Comparison of ENCODE assay signal across 7 mouse cellular contexts in the genomic region with DNA sequence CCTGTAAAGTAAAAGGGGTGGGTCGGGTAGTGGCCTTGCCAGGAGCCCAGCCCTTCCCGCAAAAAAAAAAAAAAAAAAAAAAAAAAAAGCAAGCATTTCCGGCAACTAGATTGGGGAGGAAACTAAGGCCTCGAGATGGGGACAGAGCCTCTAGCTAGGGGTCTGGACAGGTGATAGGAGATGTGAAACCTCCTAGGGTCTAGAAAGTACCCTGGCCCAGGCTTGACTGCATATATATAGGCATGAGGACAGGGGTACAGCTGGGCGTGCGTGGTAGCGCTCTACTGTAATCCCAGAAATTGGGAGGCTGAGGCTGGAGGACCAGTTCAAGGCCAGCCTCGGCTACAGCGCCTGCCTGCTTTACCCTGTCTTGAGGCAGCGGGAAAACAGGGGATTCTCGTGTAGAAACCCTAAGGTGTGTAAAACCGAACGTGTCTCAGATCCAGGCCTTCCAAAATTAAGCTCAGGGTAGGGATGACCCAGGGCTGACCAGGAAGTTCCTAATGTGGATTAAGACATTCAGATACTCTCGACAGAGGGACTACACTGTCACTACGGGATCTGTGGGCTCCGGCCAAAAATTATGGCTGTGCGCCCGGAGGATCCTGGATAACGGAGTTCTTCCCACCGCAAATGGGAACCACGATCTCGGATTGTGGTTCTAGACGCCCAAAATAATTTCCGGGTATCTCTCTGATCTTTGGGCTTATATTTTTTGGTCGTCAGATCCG. TPM values are rescaled to one million over a fixed set of nuclear protein-coding genes. Genes with fewer than 3 reads are reported as not detected.
A peak's percentile ranks its signal among the peaks of the same experiment; 100 is the strongest.
DNase-seq lines count a peak whose midpoint lies in the region; ATAC-seq and TF ChIP-seq lines count a peak whose summit lies in the region.

No protein-coding gene starts in this region.

- H3K4me2 ChIP-seq in kidney, embryonic 14.5 days (replicated peaks; ENCODE audit: low read depth, low read length) = peak overlapping the region; percentile 77
- H3K4me2 ChIP-seq in lung, postnatal 0 days (replicated peaks; ENCODE audit: low read depth, low read length) = peak overlapping the region; percentile 89

- peak; percentile 23 for ATAC-seq in common myeloid progenitor, adult 5-6 weeks (replicated peaks; ENCODE audit: low read depth, poor library complexity, severe bottlenecking)
- ATAC-seq in kidney, embryonic 14.5 days (ENCODE audit: low FRiP score, low TSS enrichment) = peak; percentile 7; the same call in 1 of the 2 replicates
- ATAC-seq in lung, postnatal 0 days = peak; percentile 19

- H3K27me3 ChIP-seq in E14TG2a.4 (ENCODE audit: insufficient read depth, low read length) = no peaks in the 10 kb centered on the region
- no peaks in the 10 kb centered on the region for H3K27me3 ChIP-seq in heart, embryonic 10.5 days (ENCODE audit: insufficient read depth, poor library complexity, severe bottlenecking)
- H3K27me3 ChIP-seq in kidney, embryonic 14.5 days (ENCODE audit: control insufficient read depth, insufficient read depth, low read length) = no peaks in the 10 kb centered on the region
- H3K27me3 ChIP-seq in lung, postnatal 0 days (replicated peaks; ENCODE audit: insufficient read depth, low read length) = no peaks in the 10 kb centered on the region

- under 1% methylated on average over 26 of the region's 26 CpGs for WGBS in heart, embryonic 10.5 days
- under 1% methylated on average over 26 of the region's 26 CpGs for WGBS in kidney, embryonic 14.5 days
- 1% methylated on average over 26 of the region's 26 CpGs for WGBS in lung, postnatal 0 days

- H3K4me3 ChIP-seq in E14TG2a.4 (replicated peaks; ENCODE audit: low read length) = peak overlapping the region; percentile 95
- H3K4me3 ChIP-seq in heart, embryonic 10.5 days = peak overlapping the region; percentile 85
- H3K4me3 ChIP-seq in kidney, embryonic 14.5 days (ENCODE audit: low read length) = peak overlapping the region; percentile 87
- H3K4me3 ChIP-seq in lung, postnatal 0 days (ENCODE audit: low read depth, low read length) = peak overlapping the region; percentile 73

- peaks cover 78% of the 10 kb centered on the region for H3K4me1 ChIP-seq in E14TG2a.4 (replicated peaks; ENCODE audit: low read depth, low read length)
- peaks cover 40% of the 10 kb centered on the region for H3K4me1 ChIP-seq in heart, embryonic 10.5 days
- H3K4me1 ChIP-seq in kidney, embryonic 14.5 days (ENCODE audit: control insufficient read depth, insufficient read depth, low read length) = peaks cover 15% of the 10 kb centered on the region
- peaks cover 12% of the 10 kb centered on the region for H3K4me1 ChIP-seq in lung, postnatal 0 days (ENCODE audit: insufficient read depth, low read depth, low read length)

- DNase-seq in A20 (ENCODE audit: low read depth, low spot score) = peak; percentile 70
- no peak for DNase-seq in heart, embryonic 10.5 days (ENCODE audit: low spot score)
- peak; percentile 78 for DNase-seq in lung, postnatal 0 days (ENCODE audit: low spot score)
- DNase-seq in right cerebral cortex, postnatal 4 days = peak; percentile 67

- H3K9ac ChIP-seq in kidney, embryonic 14.5 days (ENCODE audit: low read depth, low read length) = peak overlapping the region; percentile 87
- peak overlapping the region; percentile 68 for H3K9ac ChIP-seq in lung, postnatal 0 days (replicated peaks; ENCODE audit: low read depth)

- no peaks in the 10 kb centered on the region for H3K9me3 ChIP-seq in E14TG2a.4 (ENCODE audit: low read length)
- H3K9me3 ChIP-seq in heart, embryonic 10.5 days = no peaks in the 10 kb centered on the region
- no peaks in the 10 kb centered on the region for H3K9me3 ChIP-seq in kidney, embryonic 14.5 days (ENCODE audit: control insufficient read depth, low read length)
- no peaks in the 10 kb centered on the region for H3K9me3 ChIP-seq in lung, postnatal 0 days (ENCODE audit: low read length)

- TF ChIP-seq EP300 in lung, postnatal 0 days (IDR thresholded peaks at IDR 0.05) = no peak

- peak overlapping the region; percentile 90 for H3K27ac ChIP-seq in heart, embryonic 10.5 days
- peak overlapping the region; percentile 78 for H3K27ac ChIP-seq in kidney, embryonic 14.5 days (ENCODE audit: low read depth, low read length)
- H3K27ac ChIP-seq in lung, postnatal 0 days (ENCODE audit: low read length) = peak overlapping the region; percentile 91

- no peak for TF ChIP-seq CTCF in E14TG2a.4 (conservative IDR thresholded peaks at IDR 0.05; ENCODE audit: low read length)
- no peak for TF ChIP-seq CTCF in lung, postnatal 0 days (IDR thresholded peaks at IDR 0.05)

- peaks cover 43% of the 10 kb centered on the region for H3K36me3 ChIP-seq in E14TG2a.4 (ENCODE audit: insufficient read depth, low read length)
- H3K36me3 ChIP-seq in heart, embryonic 10.5 days = peaks cover 31% of the 10 kb centered on the region
- peaks cover 23% of the 10 kb centered on the region for H3K36me3 ChIP-seq in kidney, embryonic 14.5 days (ENCODE audit: control insufficient read depth, insufficient read depth, low read length)
- peaks cover 13% of the 10 kb centered on the region; the same call in 1 of the 2 replicates for H3K36me3 ChIP-seq in lung, postnatal 0 days (ENCODE audit: insufficient read depth, low read length)

RNA-seq across cellular contexts. Expression of a gene that starts 4.3 kb away (rescaled TPM):
- 116 and 136 TPM in 2 replicates for total RNA-seq in common myeloid progenitor, adult 5-6 weeks (2017)
- polyA plus RNA-seq in heart, embryonic 10.5 days (2016; fragmentation: Nextera tagmentation; extraction: Ambion mirVana) = 76.6 and 84.1 TPM in 2 replicates
- polyA plus RNA-seq in kidney, embryonic 14.5 days (2014; fragmentation: Nextera tagmentation; extraction: Ambion mirVana) = 83.1 and 120 TPM in 2 replicates
- polyA plus RNA-seq in lung, postnatal 0 days (2015; fragmentation: Nextera tagmentation; extraction: Ambion mirVana) = 118 and 120 TPM in 2 replicates

RNA-seq across cellular contexts. Expression of a gene that starts 10.3 kb away (rescaled TPM):
- total RNA-seq in common myeloid progenitor, adult 5-6 weeks (2017) = not detected in 2 replicates
- 163 and 277 TPM in 2 replicates for polyA plus RNA-seq in heart, embryonic 10.5 days (2016; fragmentation: Nextera tagmentation; extraction: Ambion mirVana)
- 4.5 TPM in 2 replicates for polyA plus RNA-seq in kidney, embryonic 14.5 days (2014; fragmentation: Nextera tagmentation; extraction: Ambion mirVana)
- polyA plus RNA-seq in lung, postnatal 0 days (2015; fragmentation: Nextera tagmentation; extraction: Ambion mirVana) = 18.7 and 18.8 TPM in 2 replicates

RNA-seq across cellular contexts. Expression of a gene that starts 24.7 kb away (rescaled TPM):
- total RNA-seq in common myeloid progenitor, adult 5-6 weeks (2017) = 113 and 122 TPM in 2 replicates
- polyA plus RNA-seq in heart, embryonic 10.5 days (2016; fragmentation: Nextera tagmentation; extraction: Ambion mirVana) = 8.6 and 9.5 TPM in 2 replicates
- polyA plus RNA-seq in kidney, embryonic 14.5 days (2014; fragmentation: Nextera tagmentation; extraction: Ambion mirVana) = 20.2 and 23.0 TPM in 2 replicates
- polyA plus RNA-seq in lung, postnatal 0 days (2015; fragmentation: Nextera tagmentation; extraction: Ambion mirVana) = 6.0 and 6.9 TPM in 2 replicates

RNA-seq across cellular contexts. Expression of a gene that starts 37.5 kb away (rescaled TPM):
- 37.3 and 65.1 TPM in 2 replicates for total RNA-seq in common myeloid progenitor, adult 5-6 weeks (2017)
- 122 and 127 TPM in 2 replicates for polyA plus RNA-seq in heart, embryonic 10.5 days (2016; fragmentation: Nextera tagmentation; extraction: Ambion mirVana)
- polyA plus RNA-seq in kidney, embryonic 14.5 days (2014; fragmentation: Nextera tagmentation; extraction: Ambion mirVana) = 173 and 268 TPM in 2 replicates
- 122 and 144 TPM in 2 replicates for polyA plus RNA-seq in lung, postnatal 0 days (2015; fragmentation: Nextera tagmentation; extraction: Ambion mirVana)

RNA-seq across cellular contexts. Expression of a gene that starts 37.8 kb away (rescaled TPM):
- total RNA-seq in common myeloid progenitor, adult 5-6 weeks (2017) = 40.5 TPM in 2 replicates
- polyA plus RNA-seq in heart, embryonic 10.5 days (2016; fragmentation: Nextera tagmentation; extraction: Ambion mirVana) = 212 and 246 TPM in 2 replicates
- polyA plus RNA-seq in kidney, embryonic 14.5 days (2014; fragmentation: Nextera tagmentation; extraction: Ambion mirVana) = 174 and 199 TPM in 2 replicates
- 142 and 143 TPM in 2 replicates for polyA plus RNA-seq in lung, postnatal 0 days (2015; fragmentation: Nextera tagmentation; extraction: Ambion mirVana)
